Mouse (Mus musculus) intestine, embryonic 16.5 days (tissue): ENCODE results near the gene Gm49378. TPM values are rescaled to one million over a fixed set of nuclear protein-coding genes. Genes with fewer than 3 reads are reported as not detected.
A peak's percentile ranks its signal among the peaks of the same experiment; 100 is the strongest.

Experiments
- ATAC-seq: fragments of 200-750 bp; cut with Nextera tagmentation; 2 replicates; pipeline ENCODE4 v1.8.0; 2017; ENCODE audit warnings: moderate TSS enrichment, moderate library complexity
- H3K27ac ChIP-seq: fragments of 300-500 bp; sonication (generic); 2 replicates; pipeline ENCODE4 v1.5.1; 2014; ENCODE audit warnings: mild to moderate bottlenecking, low read length
- H3K27me3 ChIP-seq: fragments of 300-500 bp; sonication (generic); replicated peaks from 2 replicates; pipeline ENCODE4 v1.6.1; 2014; ENCODE audit warnings: low read length, control low read depth, mixed read lengths; ENCODE audit not compliant: control insufficient read depth, insufficient read depth
- H3K36me3 ChIP-seq: fragments of 300-500 bp; sonication (generic); 2 replicates; pipeline ENCODE4 v1.6.1; 2014; ENCODE audit warnings: low read length, control low read depth; ENCODE audit not compliant: control insufficient read depth, insufficient read depth
- H3K4me1 ChIP-seq: fragments of 300-500 bp; sonication (generic); 2 replicates; pipeline ENCODE4 v1.6.1; 2014; ENCODE audit warnings: low read length, control low read depth, mixed read lengths; ENCODE audit not compliant: control insufficient read depth, insufficient read depth
- H3K4me2 ChIP-seq: fragments of 300-500 bp; sonication (generic); 2 replicates; pipeline ENCODE4 v1.6.1; 2014; ENCODE audit warnings: low read depth, low read length, control low read depth
- H3K4me3 ChIP-seq: fragments of 300-500 bp; sonication (generic); 2 replicates; pipeline ENCODE4 v1.5.1; 2014; ENCODE audit warnings: mild to moderate bottlenecking, low read length
- H3K9ac ChIP-seq: fragments of 300-500 bp; sonication (generic); 2 replicates; pipeline ENCODE4 v1.6.1; 2014; ENCODE audit warnings: low read depth, low read length
- H3K9me3 ChIP-seq: fragments of 300-500 bp; sonication (generic); 2 replicates; pipeline ENCODE4 v1.6.1; 2016; ENCODE audit warnings: low read length, control low read depth; ENCODE audit not compliant: control insufficient read depth
- WGBS: fragments of 180-500 bp; shearing (Covaris S2); extraction: QIAGEN DNeasy Blood & Tissue Kit; methylation state at CpG from one replicate; pipeline ENCODE4 v1.1.7; 2014; 5-methylcytosine and 5-hydroxymethylcytosine counted together
- polyA plus RNA-seq: library from polyadenylated mRNA; unstranded; fragments of >200 nt; fragmentation: Nextera tagmentation; extraction: Ambion mirVana; gene quantifications from 2 replicates; pipeline ENCODE4 v1.2.1, GENCODE M21; 2015

The Gm49378 gene
- 0.53 and 0.70 TPM in 2 replicates for polyA plus RNA-seq

- no peak within 1 kb of the TSS for H3K9ac ChIP-seq
- WGBS, result 95% methylated on average over 9 of the region's 9 CpGs
- no peak within 1 kb of the TSS for H3K27ac ChIP-seq
- H3K27me3 ChIP-seq, result no peaks in the 10 kb centered on the region
- ATAC-seq, result no peak
- no peak within 1 kb of the TSS for H3K4me3 ChIP-seq
- H3K4me2 ChIP-seq, result no peak within 1 kb of the TSS
- H3K36me3 ChIP-seq, result peaks cover 36% of the 10 kb centered on the region
- peaks cover 15% of the 10 kb centered on the region for H3K4me1 ChIP-seq
- H3K9me3 ChIP-seq, result no peaks in the 10 kb centered on the region
Measured at GRCm38 (mm10) chr14:55637795-55638194, at the start of gene Gm49378. TSS of gene Gm49378 (minus strand) at chr14:55637895.

GRCm38 (mm10) chr14:55682118-55682493 lies 44.4 kb upstream of the Gm49378 start:
- Histone ChIP-seq H3K9ac (peak overlapping the region; percentile 82), H3K27ac (no peak overlapping the region), H3K9me3 (no peaks in the 10 kb centered on the region), H3K4me1 (peaks cover 5% of the 10 kb centered on the region; the same call in 1 of the 2 replicates), H3K36me3 (peaks cover 16% of the 10 kb centered on the region), H3K27me3 (no peaks in the 10 kb centered on the region), H3K4me3 (peak overlapping the region; percentile 81), H3K4me2 (peak overlapping the region; percentile 42)
- WGBS, result 11% methylated on average over 3 of the region's 3 CpGs
- ATAC-seq, result peak; percentile 16

GRCm38 (mm10) chr14:55681160-55682117 lies 43.7 kb upstream of the Gm49378 start, which contains the start of gene Tinf2:
TSS of gene Tinf2 (minus strand) at chr14:55681820.
- Histone ChIP-seq H3K4me1 (peaks cover 5% of the 10 kb centered on the region; the same call in 1 of the 2 replicates), H3K27me3 (no peaks in the 10 kb centered on the region), H3K9me3 (no peaks in the 10 kb centered on the region), H3K4me3 (peak within 1 kb of the TSS; percentile 81), H3K9ac (peak within 1 kb of the TSS; percentile 82), H3K4me2 (peak within 1 kb of the TSS; percentile 82), H3K27ac (peak within 1 kb of the TSS; percentile 91), H3K36me3 (peaks cover 16% of the 10 kb centered on the region)
- WGBS, result under 1% methylated on average over 66 of the region's 66 CpGs
- peak; percentile 98 for ATAC-seq

- Histone ChIP-seq H3K4me1 (peaks cover 9% of the 10 kb centered on the region), H3K27me3 (no peaks in the 10 kb centered on the region), H3K4me3 (no peak overlapping the region), H3K4me2 (no peak overlapping the region), H3K36me3 (peaks cover 16% of the 10 kb centered on the region), H3K9me3 (no peaks in the 10 kb centered on the region), H3K9ac (no peak overlapping the region), H3K27ac (no peak overlapping the region)
- 84% methylated on average over 4 of the region's 4 CpGs for WGBS
- no peak for ATAC-seq
Measured at GRCm38 (mm10) chr14:55677615-55678014, 39.9 kb upstream of the Gm49378 start.

GRCm38 (mm10) chr14:55672741-55673060 lies 35.0 kb upstream of the Gm49378 start:
- Histone ChIP-seq H3K9me3 (no peaks in the 10 kb centered on the region), H3K27me3 (no peaks in the 10 kb centered on the region), H3K4me2 (peak overlapping the region; percentile 77), H3K4me1 (peaks cover 14% of the 10 kb centered on the region), H3K4me3 (peak overlapping the region; percentile 73), H3K27ac (peak overlapping the region; percentile 79), H3K9ac (peak overlapping the region; percentile 68), H3K36me3 (no peaks in the 10 kb centered on the region; the same call in 1 of the 2 replicates)
- 75% methylated on average over 7 of the region's 7 CpGs for WGBS
- ATAC-seq, result no peak

- peak within 1 kb of the TSS; percentile 88 for H3K4me2 ChIP-seq
- H3K9ac ChIP-seq, result peak within 1 kb of the TSS; percentile 89
- peaks cover 14% of the 10 kb centered on the region for H3K4me1 ChIP-seq
- no peaks in the 10 kb centered on the region for H3K27me3 ChIP-seq
- H3K9me3 ChIP-seq, result no peaks in the 10 kb centered on the region
- peak; percentile 99 for ATAC-seq
- peak within 1 kb of the TSS; percentile 89 for H3K27ac ChIP-seq
- H3K36me3 ChIP-seq, result no peaks in the 10 kb centered on the region; the same call in 1 of the 2 replicates
- WGBS, result under 1% methylated on average over 38 of the region's 38 CpGs
- peak within 1 kb of the TSS; percentile 73 for H3K4me3 ChIP-seq
Measured at GRCm38 (mm10) chr14:55671833-55672740, 34.4 kb upstream of the Gm49378 start, which contains the start of the genes Gmpr2 and Nedd8. TSS of gene Gmpr2 (plus strand) at chr14:55671941. TSS of gene Nedd8 (minus strand) at chr14:55672124.

GRCm38 (mm10) chr14:55671486-55671832 lies 33.8 kb upstream of the Gm49378 start:
- no peaks in the 10 kb centered on the region for H3K9me3 ChIP-seq

GRCm38 (mm10) chr14:55660636-55661035 lies 22.9 kb upstream of the Gm49378 start:
- WGBS, result 52% methylated on average over 2 of the region's 2 CpGs
- H3K4me2 ChIP-seq, result no peak overlapping the region
- no peak overlapping the region for H3K9ac ChIP-seq
- H3K36me3 ChIP-seq, result 0 out of 2 replicates have a peak, but pooled peaks cover 6% of the 10 kb centered on the region
- peaks cover 8% of the 10 kb centered on the region; the same call in 1 of the 2 replicates for H3K4me1 ChIP-seq
- H3K9me3 ChIP-seq, result no peaks in the 10 kb centered on the region
- H3K4me3 ChIP-seq, result peak overlapping the region; percentile 72
- no peak overlapping the region for H3K27ac ChIP-seq
- no peak for ATAC-seq
- no peaks in the 10 kb centered on the region for H3K27me3 ChIP-seq

More at GRCm38 (mm10) chr14:55671486-55671832, 33.8 kb upstream of the Gm49378 start:
- Histone ChIP-seq H3K27ac (peak overlapping the region; percentile 89), H3K4me2 (peak overlapping the region; percentile 88), H3K4me1 (peaks cover 14% of the 10 kb centered on the region), H3K9ac (peak overlapping the region; percentile 89), H3K27me3 (no peaks in the 10 kb centered on the region), H3K36me3 (no peaks in the 10 kb centered on the region), H3K4me3 (peak overlapping the region; percentile 73)
- peak; percentile 58 for ATAC-seq
- WGBS, result 0% methylated on average over 12 of the region's 12 CpGs
